Mouse (Mus musculus) MEL (cell line): Measurements from ENCODE around the gene Frmd6. TPM values are rescaled to one million over a fixed set of nuclear protein-coding genes. Genes with fewer than 3 reads are reported as not detected.

Experiments
- DNase-seq: peaks from one replicate; pipeline ENCODE4 v3.0.0; 2011; ENCODE audit warnings: low read depth, low spot score
- H3K27ac ChIP-seq: 2 replicates; pipeline ENCODE4 v1.5.1; 2012; ENCODE audit warnings: low read depth, mild to moderate bottlenecking, control low read depth, low read length, moderate library complexity; ENCODE audit not compliant: control insufficient read depth
- H3K27me3 ChIP-seq, 2 experiments: fragments of 150-350 bp in 1 of 2; sonication (generic) in 1 of 2; 2 replicates each; pipeline ENCODE4 v1.6.1; 2012; ENCODE audit warnings: low read length in 2 of 2, mild to moderate bottlenecking in 2 of 2, improper control_type of control experiment in 1 of 2, moderate library complexity in 1 of 2; ENCODE audit not compliant: insufficient read depth in 2 of 2, control insufficient read depth in 1 of 2
- H3K36me3 ChIP-seq, 2 experiments: 2 replicates each; pipeline ENCODE4 v1.6.1; 2012 to 2014; ENCODE audit warnings: low read length in 2 of 2, improper control_type of control experiment in 1 of 2, inconsistent platforms in 1 of 2, mild to moderate bottlenecking in 1 of 2; ENCODE audit not compliant: insufficient read depth in 2 of 2, control insufficient read depth in 1 of 2
- H3K4me1 ChIP-seq, 2 experiments: fragments of 150-350 bp in 1 of 2; sonication (generic) in 1 of 2; 2 replicates each; pipeline ENCODE4 v1.6.1; 2012; ENCODE audit warnings: low read length in 2 of 2, improper control_type of control experiment in 1 of 2, mild to moderate bottlenecking in 1 of 2; ENCODE audit not compliant: insufficient read depth in 2 of 2, control insufficient read depth in 1 of 2
- H3K4me3 ChIP-seq, 2 experiments: fragments of 150-350 bp in 1 of 2; sonication (generic) in 1 of 2; 2 replicates each; pipeline ENCODE4 v1.5.1; 2012; ENCODE audit warnings: low read depth in 2 of 2, low read length in 2 of 2, mild to moderate bottlenecking in 2 of 2, moderate library complexity in 2 of 2, control low read depth in 1 of 2, improper control_type of control experiment in 1 of 2; ENCODE audit not compliant: control insufficient read depth in 1 of 2, insufficient read depth in 1 of 2
- H3K79me2 ChIP-seq: 2 replicates; pipeline ENCODE4 v1.6.1; 2012; ENCODE audit warnings: mild to moderate bottlenecking, low read length, moderate library complexity; ENCODE audit not compliant: control insufficient read depth, poor library complexity, insufficient read depth
- H3K9ac ChIP-seq: 2 replicates; pipeline ENCODE4 v1.6.1; 2012; ENCODE audit warnings: low read depth, mild to moderate bottlenecking, control low read depth, low read length, moderate library complexity; ENCODE audit not compliant: control insufficient read depth, poor library complexity, severe bottlenecking
- H3K9me3 ChIP-seq: fragments of 150-350 bp; sonication (generic); replicated peaks from 2 replicates; pipeline ENCODE4 v1.6.1; 2012; ENCODE audit warnings: mild to moderate bottlenecking, low read length, improper control_type of control experiment, moderate library complexity; ENCODE audit not compliant: insufficient read depth
- BHLHE40 ChIP-seq: IDR thresholded peaks from 2 replicates; pipeline ENCODE4 v1.6.1; 2012; ENCODE audit warnings: low read depth, mild to moderate bottlenecking, inconsistent platforms, low read length, improper control_type of control experiment, borderline replicate concordance
- CHD1 ChIP-seq: IDR thresholded peaks from 2 replicates; pipeline ENCODE4 v1.6.1; 2012; ENCODE audit warnings: low read depth, mild to moderate bottlenecking, inconsistent platforms, low read length, improper control_type of control experiment
- CHD2 ChIP-seq: IDR thresholded peaks from 2 replicates; pipeline ENCODE4 v1.6.1; 2011; ENCODE audit warnings: low read length, improper control_type of control experiment
- CTCF ChIP-seq, 3 experiments: IDR thresholded peaks in 2 of 3; conservative IDR thresholded peaks in 1 of 3; 2 replicates each; pipeline ENCODE4 v1.5.1; 2011 to 2012; ENCODE audit warnings: low read length in 3 of 3, low read depth in 2 of 3, mild to moderate bottlenecking in 2 of 3, improper control_type of control experiment in 1 of 3, inconsistent platforms in 1 of 3, mixed read lengths in 1 of 3, moderate library complexity in 1 of 3; ENCODE audit not compliant: control insufficient read depth in 1 of 3, insufficient read depth in 1 of 3, poor library complexity in 1 of 3, severe bottlenecking in 1 of 3
- GABPA ChIP-seq: IDR thresholded peaks from 2 replicates; pipeline ENCODE4 v1.6.1; 2012; ENCODE audit warnings: low read depth, mild to moderate bottlenecking, inconsistent platforms, low read length, improper control_type of control experiment, moderate library complexity
- GATA1 ChIP-seq: IDR thresholded peaks from 2 replicates; pipeline ENCODE4 v1.6.1; 2011; ENCODE audit warnings: low read depth, low read length, improper control_type of control experiment
- HCFC1 ChIP-seq: IDR thresholded peaks from 2 replicates; pipeline ENCODE4 v1.6.1; 2012; ENCODE audit warnings: low read depth, mild to moderate bottlenecking, inconsistent platforms, low read length, improper control_type of control experiment, moderate library complexity
- KAT2A ChIP-seq: conservative IDR thresholded peaks from 2 replicates; pipeline ENCODE4 v1.6.1; 2012; ENCODE audit warnings: low read depth, low read length, improper control_type of control experiment, inconsistent platforms
- MAX ChIP-seq: IDR thresholded peaks from 2 replicates; pipeline ENCODE4 v1.6.1; 2011; ENCODE audit warnings: low read length, improper control_type of control experiment
- MAZ ChIP-seq: IDR thresholded peaks from 2 replicates; pipeline ENCODE4 v1.6.1; 2012; ENCODE audit warnings: low read depth, mild to moderate bottlenecking, inconsistent platforms, low read length, improper control_type of control experiment
- MXI1 ChIP-seq: IDR thresholded peaks from 2 replicates; pipeline ENCODE4 v1.6.1; 2011; ENCODE audit warnings: mild to moderate bottlenecking, low read depth, low read length, improper control_type of control experiment
- MYC ChIP-seq: IDR thresholded peaks from 2 replicates; pipeline ENCODE4 v1.6.1; 2011; ENCODE audit warnings: low read depth, mild to moderate bottlenecking, low read length, improper control_type of control experiment, moderate library complexity
- NELFE ChIP-seq: IDR thresholded peaks from 2 replicates; pipeline ENCODE4 v1.6.1; 2011; ENCODE audit warnings: low read depth, low read length, improper control_type of control experiment
- POLR2A ChIP-seq, 2 experiments: IDR thresholded peaks; 2 replicates each; pipeline ENCODE4 v1.6.1; 2011 to 2012; ENCODE audit warnings: low read length in 2 of 2, mild to moderate bottlenecking in 2 of 2, control low read depth in 1 of 2, improper control_type of control experiment in 1 of 2, low read depth in 1 of 2, moderate library complexity in 1 of 2; ENCODE audit not compliant: control insufficient read depth in 1 of 2, insufficient read depth in 1 of 2, poor library complexity in 1 of 2
- POLR2AphosphoS5 ChIP-seq: IDR thresholded peaks from 2 replicates; pipeline ENCODE4 v1.6.1; 2012; ENCODE audit warnings: low read depth, borderline replicate concordance, mild to moderate bottlenecking, inconsistent platforms, low read length, moderate library complexity, mixed read lengths
- RAD21 ChIP-seq: IDR thresholded peaks from 2 replicates; pipeline ENCODE4 v1.6.1; 2011; ENCODE audit warnings: mild to moderate bottlenecking, low read depth, low read length, improper control_type of control experiment
- SMC3 ChIP-seq: IDR thresholded peaks from 2 replicates; pipeline ENCODE4 v1.6.1; 2011; ENCODE audit warnings: low read depth, low read length, improper control_type of control experiment
- TAL1 ChIP-seq: IDR thresholded peaks from 2 replicates; pipeline ENCODE4 v1.6.1; 2012; ENCODE audit warnings: mild to moderate bottlenecking, inconsistent platforms, low read length, moderate library complexity, mixed read lengths
- TCF12 ChIP-seq: IDR thresholded peaks from 2 replicates; pipeline ENCODE4 v1.6.1; 2014; ENCODE audit warnings: low read depth, mild to moderate bottlenecking, inconsistent platforms, low read length, improper control_type of control experiment, moderate library complexity
- UBTF ChIP-seq: IDR thresholded peaks from 2 replicates; pipeline ENCODE4 v1.6.1; 2012; ENCODE audit warnings: low read depth, mild to moderate bottlenecking, inconsistent platforms, low read length, improper control_type of control experiment, moderate library complexity, borderline replicate concordance; ENCODE audit not compliant: insufficient read depth
- USF1 ChIP-seq: IDR thresholded peaks from 2 replicates; pipeline ENCODE4 v1.6.1; 2014; ENCODE audit warnings: low read depth, mild to moderate bottlenecking, inconsistent platforms, low read length, improper control_type of control experiment, moderate library complexity
- ZKSCAN1 ChIP-seq: IDR thresholded peaks from 2 replicates; pipeline ENCODE4 v1.6.1; 2012; ENCODE audit warnings: low read depth, mild to moderate bottlenecking, inconsistent platforms, low read length, improper control_type of control experiment, moderate library complexity
- polyA plus RNA-seq, 2 experiments: library from polyadenylated mRNA; stranded (reverse) in 1 of 2; unstranded in 1 of 2; fragments of >175 nt in 1 of 2; fragments of >200 nt in 1 of 2; gene quantifications; 2 replicates each; pipeline versions ENCODE4 v1.2.1 to v1.2.4; 2012; ENCODE audit warnings: low replicate concordance in 2 of 2, low read depth in 1 of 2; ENCODE audit not compliant: insufficient read length in 2 of 2, insufficient read depth in 1 of 2, missing spikeins in 1 of 2
- total RNA-seq: library from RNA; depleted of rRNA; stranded (reverse); fragments of 300-350 nt; gene quantifications from 2 replicates; pipeline ENCODE4 v1.2.3, GENCODE M21; 2012

Gene Frmd6
- total and polyA plus RNA-seq, 3 experiments: 3.7 to 5.0 TPM; not detected in 1

DNA sequence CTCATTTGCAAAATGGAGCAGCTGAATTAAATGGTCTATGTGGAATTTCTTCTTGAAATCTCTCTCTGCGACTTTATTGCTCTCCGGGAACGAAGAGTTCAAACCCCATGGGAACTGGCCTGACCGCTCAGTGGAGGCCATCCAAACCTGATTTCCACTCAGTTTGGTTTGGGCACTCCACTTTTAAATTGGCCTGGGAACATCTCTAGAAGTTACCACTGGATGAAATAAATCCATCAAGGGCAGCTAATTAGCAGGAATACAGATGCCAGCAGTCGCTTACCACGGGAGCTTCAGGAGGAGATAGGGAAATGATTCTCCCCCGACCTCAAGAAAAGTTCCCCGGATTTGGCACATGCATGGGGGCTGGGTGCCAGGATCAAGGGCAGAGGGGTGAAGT lies 26.8 kb upstream of the Frmd6 start:
- no peaks in the 10 kb centered on the region for H3K4me1 ChIP-seq
- H3K27ac ChIP-seq: no peak overlapping the region
- TF ChIP-seq RAD21 (no peak), MXI1 (no peak), CHD2 (no peak), CHD1 (no peak), TAL1 (no peak), BHLHE40 (no peak), CTCF (IDR thresholded peaks at IDR 0.05 in 2 of 3, conservative IDR thresholded peaks at IDR 0.05 in 1 of 3; ENCODE audit: control insufficient read depth in 1 of 3, insufficient read depth in 1 of 3, low read depth in 2 of 3, low read length in 3 of 3, poor library complexity in 1 of 3, severe bottlenecking in 1 of 3) (no peak), MAX (no peak), POLR2A (IDR thresholded peaks at IDR 0.05; ENCODE audit: control insufficient read depth in 1 of 2, insufficient read depth in 1 of 2, low read depth in 1 of 2, low read length in 2 of 2, poor library complexity in 1 of 2) (no peak), ZKSCAN1 (no peak), NELFE (no peak), TCF12 (no peak), MAZ (no peak), SMC3 (no peak), UBTF (no peak), GATA1 (no peak), MYC (no peak)

DNA sequence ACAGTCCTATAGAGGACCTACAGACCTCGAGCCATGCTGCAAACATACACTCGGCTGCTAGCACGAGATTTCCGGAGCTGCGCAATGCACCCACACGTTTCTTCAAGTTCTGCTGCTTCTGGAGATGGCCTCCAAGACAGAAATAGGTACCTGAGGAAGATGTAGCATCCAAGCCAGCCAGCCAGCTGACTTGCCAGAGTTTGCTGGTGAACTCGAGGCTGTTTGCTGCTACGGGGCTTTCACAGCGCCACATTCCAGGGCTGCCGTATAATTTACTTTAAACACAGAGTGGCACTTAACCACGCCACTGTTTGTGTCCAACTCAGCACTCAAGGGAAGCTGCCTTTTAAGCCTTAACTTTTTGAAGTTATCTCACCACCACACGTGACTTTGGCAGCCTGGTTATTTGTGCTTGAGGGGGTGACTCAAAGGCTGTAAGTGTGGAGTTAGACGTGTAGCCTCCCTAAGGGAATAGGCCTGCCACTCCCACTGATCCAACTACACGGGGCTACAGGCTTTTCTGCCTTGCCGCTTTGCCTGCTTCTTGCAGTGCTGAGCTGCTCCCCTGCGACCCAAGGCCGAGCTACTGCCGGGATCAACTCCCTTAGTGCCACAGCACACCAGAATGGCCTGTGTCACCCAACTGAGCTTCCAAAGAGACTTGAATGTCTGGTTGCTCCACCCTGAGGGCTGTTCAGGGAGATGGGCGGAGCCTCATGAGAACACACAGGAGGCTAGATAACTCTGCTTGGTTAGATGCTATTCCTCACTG lies 25.9 kb upstream of the Frmd6 start:
- Histone ChIP-seq H3K27me3 (peaks cover 0 to 4% of the 10 kb centered on the region in 2 experiments; a peak in 3 of 4 replicates), H3K9me3 (no peaks in the 10 kb centered on the region), H3K9ac (no peak overlapping the region), H3K4me3 (no peak overlapping the region), H3K27ac (no peak overlapping the region), H3K36me3 (no peaks in the 10 kb centered on the region), H3K79me2 (no peaks in the 10 kb centered on the region), H3K4me1 (no peaks in the 10 kb centered on the region)
- TF ChIP-seq USF1 (no peak), KAT2A (no peak), GABPA (no peak), NELFE (no peak), MAX (no peak), HCFC1 (no peak), ZKSCAN1 (no peak), POLR2AphosphoS5 (no peak), UBTF (no peak), TCF12 (no peak), TAL1 (no peak), MAZ (no peak), RAD21 (no peak)
- no peak for DNase-seq

More for the DNA sequence above, 26.8 kb upstream of the Frmd6 start:
- Histone ChIP-seq H3K9ac (no peak overlapping the region), H3K27me3 (peaks cover 0 to 4% of the 10 kb centered on the region in 2 experiments; a peak in 3 of 4 replicates), H3K4me3 (no peak overlapping the region), H3K9me3 (no peaks in the 10 kb centered on the region), H3K36me3 (no peaks in the 10 kb centered on the region), H3K79me2 (no peaks in the 10 kb centered on the region)
- no peak for DNase-seq
